Mouse (Mus musculus) testis, adult 2 months (tissue): ENCODE measurements at regions not wholly inside any gene's neighbourhood (a gene's known extent, or its start where the extent isn't known, plus 50 kb on each side); places are given as distances from the start of the nearest gene placed in this dataset.

Experiments used
- CTCF ChIP-seq: fragments of 200-500 bp; IDR thresholded peaks from 2 replicates; pipeline ENCODE4 v1.5.1; 2012; ENCODE audit warnings: low read depth, mild to moderate bottlenecking, inconsistent platforms, low read length, moderate library complexity; ENCODE audit not compliant: control insufficient read depth, insufficient read depth, insufficient replicate concordance
- POLR2A ChIP-seq: fragments of 200-500 bp; IDR thresholded peaks from 2 replicates; pipeline ENCODE4 v1.6.1; 2012; ENCODE audit warnings: low read depth, mild to moderate bottlenecking, inconsistent platforms, low read length, moderate library complexity; ENCODE audit not compliant: control insufficient read depth

- TF ChIP-seq CTCF (no peak), POLR2A (no peak)
Measured at GRCm38 (mm10) chr1:90536105-90536504, 66.7 kb upstream of the Cops8 start.
